Mouse (Mus musculus) liver, postnatal 0 days (tissue): ENCODE data around the gene Nudt9.

Experiments used
- CTCF ChIP-seq: sonication (generic); IDR thresholded peaks from 2 replicates; pipeline ENCODE4 v1.5.1; 2016; ENCODE audit warnings: antibody characterized with exemption, low read depth
- EP300 ChIP-seq: IDR thresholded peaks from 2 replicates; pipeline ENCODE4 v1.6.1; 2016; ENCODE audit warnings: antibody characterized with exemption, low read depth, mild to moderate bottlenecking

- TF ChIP-seq CTCF (peak; percentile 90), EP300 (no peak)
Observed at GRCm38 (mm10) chr5:104074388-104074787, 28.3 kb downstream of the Nudt9 start.
